Mouse (Mus musculus): ENCODE data around the gene Sp1.

DNA sequence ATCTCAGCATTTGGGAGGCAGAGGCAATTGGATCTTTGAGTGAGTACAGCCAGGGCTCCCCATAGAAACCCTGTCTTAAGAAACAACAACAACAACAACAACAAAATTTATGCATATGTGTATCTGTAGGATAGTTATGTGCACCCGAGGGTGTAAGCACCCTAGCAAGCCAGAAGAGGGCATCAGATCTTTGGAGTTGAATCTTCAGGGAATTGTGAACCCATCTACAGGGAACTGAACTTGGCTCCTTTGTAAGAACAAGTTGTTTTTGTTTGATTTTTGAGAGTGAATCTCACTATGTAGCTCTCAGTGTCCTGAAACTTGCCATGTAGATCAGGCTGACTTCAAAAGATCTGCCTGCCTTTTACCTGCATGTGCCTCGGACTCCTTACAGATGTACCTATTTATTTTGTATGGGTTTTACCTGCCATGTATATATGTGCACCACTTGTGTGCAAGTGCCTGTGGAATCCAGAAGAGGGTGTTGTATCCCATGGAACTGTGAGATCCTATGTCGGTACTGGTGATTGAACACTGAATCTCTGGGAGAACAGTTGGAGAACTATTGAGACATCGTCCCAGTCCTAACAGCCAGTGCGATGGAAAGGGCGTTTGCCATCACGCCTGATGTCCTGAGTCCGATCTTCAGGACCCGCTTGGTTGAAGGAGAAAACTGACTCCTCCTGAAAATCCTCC lies 62.9 kb downstream of the Sp1 start:
- no peak for TF ChIP-seq CTCF (conservative IDR thresholded peaks at IDR 0.05; ENCODE audit: insufficient read depth, insufficient read length, low read depth, low read length)
- no peak for TF ChIP-seq POLR2A (IDR thresholded peaks at IDR 0.05; ENCODE audit: low read depth, low read length)
